Mouse (Mus musculus) stomach, embryonic 16.5 days (tissue): ENCODE measurements at regions not wholly inside any gene's neighbourhood (a gene's known extent, or its start where the extent isn't known, plus 50 kb on each side); places are given as distances from the start of the nearest gene placed in this dataset.

Experiments
- ATAC-seq: fragments of 200-750 bp; cut with Nextera tagmentation; 2 replicates; pipeline ENCODE4 v1.8.0; 2017; ENCODE audit warnings: moderate number of reproducible peaks, moderate TSS enrichment; ENCODE audit not compliant: insufficient read depth, low FRiP score
- H3K27ac ChIP-seq: fragments of 300-500 bp; sonication (generic); 2 replicates; pipeline ENCODE4 v1.5.1; 2014; ENCODE audit warnings: low read length
- H3K27me3 ChIP-seq: fragments of 300-500 bp; sonication (generic); 2 replicates; pipeline ENCODE4 v1.6.1; 2014; ENCODE audit warnings: low read length, control low read depth, mixed read lengths; ENCODE audit not compliant: control insufficient read depth, insufficient read depth
- H3K36me3 ChIP-seq: fragments of 300-500 bp; sonication (generic); 2 replicates; pipeline ENCODE4 v1.6.1; 2014; ENCODE audit warnings: low read length; ENCODE audit not compliant: control insufficient read depth, insufficient read depth
- H3K4me1 ChIP-seq: fragments of 300-500 bp; sonication (generic); 2 replicates; pipeline ENCODE4 v1.6.1; 2014; ENCODE audit warnings: low read length, control low read depth, mixed read lengths; ENCODE audit not compliant: control insufficient read depth, insufficient read depth
- H3K4me2 ChIP-seq: fragments of 300-500 bp; sonication (generic); 2 replicates; pipeline ENCODE4 v1.6.1; 2014; ENCODE audit warnings: low read depth, low read length, mixed read lengths
- H3K4me3 ChIP-seq: fragments of 300-500 bp; sonication (generic); replicated peaks from 2 replicates; pipeline ENCODE4 v1.5.1; 2014; ENCODE audit warnings: mild to moderate bottlenecking, low read length
- H3K9ac ChIP-seq: fragments of 300-500 bp; sonication (generic); 2 replicates; pipeline ENCODE4 v1.6.1; 2014; ENCODE audit warnings: low read length
- H3K9me3 ChIP-seq: fragments of 300-500 bp; sonication (generic); replicated peaks from 2 replicates; pipeline ENCODE4 v1.6.1; 2016; ENCODE audit warnings: low read length, control low read depth; ENCODE audit not compliant: control insufficient read depth
- WGBS: fragments of 180-500 bp; shearing (Covaris S2); extraction: QIAGEN DNeasy Blood & Tissue Kit; methylation state at CpG from one replicate; pipeline ENCODE4 v1.1.7; 2014; 5-methylcytosine and 5-hydroxymethylcytosine counted together

DNA sequence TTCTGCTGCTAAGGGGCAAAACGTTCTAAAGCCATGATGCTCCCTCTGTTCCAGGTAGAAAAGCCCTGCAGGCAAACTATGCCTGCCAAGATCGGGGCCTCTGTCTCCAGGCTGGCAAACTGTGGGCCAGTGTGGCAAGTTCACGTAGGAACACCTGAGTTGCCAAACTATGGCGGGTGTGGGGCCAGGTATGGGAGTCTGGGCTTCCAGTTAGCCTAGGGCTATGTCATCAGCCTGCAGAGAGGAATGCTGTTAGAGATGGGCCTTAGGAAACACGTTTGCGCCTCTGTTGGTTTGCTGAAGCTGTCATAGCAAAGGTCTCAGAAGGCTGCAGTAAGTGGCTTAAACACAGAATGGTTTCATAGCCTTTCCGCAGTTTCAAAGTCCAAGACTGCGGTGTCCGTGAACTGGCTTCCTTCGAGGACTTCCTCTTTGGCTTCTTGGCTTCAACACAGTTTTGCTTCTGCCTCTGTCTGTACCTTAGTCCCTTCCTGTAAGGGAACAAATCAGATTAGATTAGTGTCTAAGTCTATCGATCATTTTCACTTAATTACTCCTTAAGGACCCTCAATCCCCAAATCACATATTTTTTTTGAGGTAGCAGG, 110.1 kb downstream of the Snx18 start:
- no peak for ATAC-seq
- 74% methylated on average over 11 of the region's 11 CpGs for WGBS
- H3K36me3 ChIP-seq: no peaks in the 10 kb centered on the region
- no peak overlapping the region for H3K27ac ChIP-seq
- no peak overlapping the region for H3K4me3 ChIP-seq
- no peak overlapping the region for H3K9ac ChIP-seq
- no peak overlapping the region for H3K4me2 ChIP-seq
- no peaks in the 10 kb centered on the region for H3K9me3 ChIP-seq
- H3K4me1 ChIP-seq: peaks cover 8% of the 10 kb centered on the region; the same call in 1 of the 2 replicates
- H3K27me3 ChIP-seq: no peaks in the 10 kb centered on the region

DNA sequence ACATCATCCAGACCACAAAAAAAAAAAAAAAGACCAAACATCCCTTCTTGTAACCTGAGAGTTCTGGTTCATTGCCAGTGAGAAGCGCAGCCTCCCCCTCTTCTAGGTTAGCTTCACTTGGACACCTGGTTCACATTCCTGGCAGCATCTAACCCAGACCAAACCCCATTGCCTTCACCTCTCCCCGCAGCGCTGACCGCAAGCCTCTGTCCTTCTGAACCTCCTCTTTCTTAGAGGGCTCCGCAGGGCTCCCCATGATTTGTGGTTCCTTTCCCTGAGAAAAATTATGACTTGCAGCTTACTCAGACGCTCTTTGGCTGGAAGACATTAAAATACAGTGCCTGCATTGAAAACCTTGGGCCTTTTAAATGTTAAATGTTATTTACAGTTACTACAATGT, 115.8 kb downstream of the Snx18 start:
- H3K36me3 ChIP-seq: no peaks in the 10 kb centered on the region
- WGBS: 74% methylated on average over 6 of the region's 6 CpGs
- H3K9me3 ChIP-seq: no peaks in the 10 kb centered on the region
- no peak overlapping the region for H3K4me2 ChIP-seq
- ATAC-seq: no peak
- no peak overlapping the region for H3K4me3 ChIP-seq
- no peak overlapping the region for H3K27ac ChIP-seq
- no peaks in the 10 kb centered on the region for H3K4me1 ChIP-seq
- no peaks in the 10 kb centered on the region for H3K27me3 ChIP-seq
- H3K9ac ChIP-seq: no peak overlapping the region

DNA sequence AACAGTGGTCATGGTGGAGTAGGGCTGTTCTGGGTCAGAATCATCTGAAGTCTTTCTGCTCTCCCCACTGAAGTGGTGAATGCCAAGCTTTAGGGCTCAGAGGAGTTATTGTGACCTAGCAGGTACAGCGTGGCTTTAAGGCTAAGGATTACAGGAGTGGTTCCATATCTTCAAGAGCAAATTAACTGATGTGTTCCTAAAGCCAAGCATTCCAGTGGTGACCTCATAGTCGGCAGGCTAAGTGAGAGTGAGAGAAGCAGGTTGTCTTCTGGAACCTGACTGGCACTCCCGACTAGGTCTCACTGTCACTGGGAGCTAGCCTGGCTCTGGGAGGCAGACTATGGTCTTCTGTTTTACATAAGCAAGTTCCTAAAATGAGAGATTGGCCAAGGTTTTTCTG, 116.3 kb downstream of the Snx18 start:
- no peaks in the 10 kb centered on the region for H3K36me3 ChIP-seq
- no peaks in the 10 kb centered on the region for H3K27me3 ChIP-seq
- no peaks in the 10 kb centered on the region for H3K9me3 ChIP-seq
- WGBS: 59% methylated on average over 3 of the region's 3 CpGs
- H3K4me3 ChIP-seq: no peak overlapping the region
- no peaks in the 10 kb centered on the region for H3K4me1 ChIP-seq
- no peak overlapping the region for H3K9ac ChIP-seq
- H3K27ac ChIP-seq: no peak overlapping the region
- no peak for ATAC-seq
- H3K4me2 ChIP-seq: no peak overlapping the region

DNA sequence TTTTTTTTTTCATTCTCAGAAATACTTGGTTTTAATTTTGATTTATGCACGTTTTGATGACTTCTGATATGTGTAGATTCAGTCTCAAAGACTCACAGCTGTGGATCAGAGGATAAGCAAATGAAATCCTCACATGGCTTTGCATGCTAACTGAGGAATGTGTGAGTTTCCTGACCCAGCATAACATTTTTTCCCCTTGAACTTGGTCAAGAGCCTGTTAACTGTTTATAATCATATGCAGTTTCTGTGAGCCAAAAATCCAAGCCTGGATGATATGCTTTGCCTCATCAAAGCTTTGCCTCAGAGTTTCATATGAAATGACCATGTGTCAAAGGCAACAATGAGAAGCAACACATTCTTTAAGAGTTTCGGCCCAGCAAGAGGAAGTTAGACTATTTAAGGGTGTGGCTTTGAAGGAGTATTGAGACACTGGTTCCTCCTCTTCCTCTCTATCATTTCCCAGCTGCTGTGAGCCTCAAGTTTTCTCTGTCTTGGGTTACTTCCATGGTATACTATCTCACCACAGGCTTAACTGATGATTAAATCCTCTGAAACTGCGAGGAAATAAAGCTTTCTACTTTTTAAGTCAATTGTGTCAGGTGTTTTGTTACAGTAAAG, 117.9 kb downstream of the Snx18 start:
- Histone ChIP-seq H3K4me2 (no peak overlapping the region), H3K27ac (peak overlapping the region; percentile 49; the same call in 1 of the 2 replicates), H3K36me3 (no peaks in the 10 kb centered on the region), H3K27me3 (no peaks in the 10 kb centered on the region), H3K9me3 (no peaks in the 10 kb centered on the region), H3K9ac (no peak overlapping the region), H3K4me3 (no peak overlapping the region), H3K4me1 (no peaks in the 10 kb centered on the region)
- WGBS: 58% methylated on average over 3 of the region's 3 CpGs
- ATAC-seq: no peak

DNA sequence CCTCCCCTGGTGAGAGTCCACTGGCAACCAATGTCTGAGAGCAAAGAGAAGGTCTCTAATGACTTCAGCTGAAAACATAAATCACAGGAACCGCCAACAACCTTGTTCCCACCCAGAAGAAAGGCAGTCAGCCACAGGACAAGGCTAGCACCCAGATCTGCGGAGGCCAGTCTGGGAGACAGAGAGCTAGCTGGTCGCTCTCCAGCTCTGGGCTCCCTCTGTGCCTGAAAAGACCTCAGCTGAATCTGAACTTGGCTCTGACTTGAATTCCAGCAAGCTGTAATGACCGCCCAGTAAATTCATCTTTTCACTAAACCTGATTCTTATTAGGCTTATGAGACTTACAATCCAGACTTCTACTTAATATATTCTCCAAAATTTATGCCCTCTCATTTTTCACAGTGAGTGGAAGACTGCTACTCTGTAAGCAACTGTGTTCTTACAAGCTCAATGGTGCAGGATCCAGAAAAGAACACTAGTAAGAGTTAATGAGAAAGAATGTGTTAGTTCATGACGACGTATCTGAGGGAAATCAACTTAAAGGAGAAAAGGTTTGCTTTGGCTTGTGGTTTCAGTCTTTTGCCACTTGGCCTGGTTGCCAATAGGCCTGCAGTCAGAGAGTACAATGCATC, 119.2 kb downstream of the Snx18 start:
- H3K4me3 ChIP-seq: no peak overlapping the region
- H3K9ac ChIP-seq: no peak overlapping the region
- H3K27ac ChIP-seq: no peak overlapping the region; the same call in 1 of the 2 replicates
- 62% methylated on average over 6 of the region's 6 CpGs for WGBS
- H3K4me2 ChIP-seq: no peak overlapping the region
- H3K9me3 ChIP-seq: no peaks in the 10 kb centered on the region
- no peaks in the 10 kb centered on the region for H3K36me3 ChIP-seq
- no peaks in the 10 kb centered on the region for H3K27me3 ChIP-seq
- peak; percentile 42; the same call in 1 of the 2 replicates for ATAC-seq
- H3K4me1 ChIP-seq: peaks cover 3% of the 10 kb centered on the region

DNA sequence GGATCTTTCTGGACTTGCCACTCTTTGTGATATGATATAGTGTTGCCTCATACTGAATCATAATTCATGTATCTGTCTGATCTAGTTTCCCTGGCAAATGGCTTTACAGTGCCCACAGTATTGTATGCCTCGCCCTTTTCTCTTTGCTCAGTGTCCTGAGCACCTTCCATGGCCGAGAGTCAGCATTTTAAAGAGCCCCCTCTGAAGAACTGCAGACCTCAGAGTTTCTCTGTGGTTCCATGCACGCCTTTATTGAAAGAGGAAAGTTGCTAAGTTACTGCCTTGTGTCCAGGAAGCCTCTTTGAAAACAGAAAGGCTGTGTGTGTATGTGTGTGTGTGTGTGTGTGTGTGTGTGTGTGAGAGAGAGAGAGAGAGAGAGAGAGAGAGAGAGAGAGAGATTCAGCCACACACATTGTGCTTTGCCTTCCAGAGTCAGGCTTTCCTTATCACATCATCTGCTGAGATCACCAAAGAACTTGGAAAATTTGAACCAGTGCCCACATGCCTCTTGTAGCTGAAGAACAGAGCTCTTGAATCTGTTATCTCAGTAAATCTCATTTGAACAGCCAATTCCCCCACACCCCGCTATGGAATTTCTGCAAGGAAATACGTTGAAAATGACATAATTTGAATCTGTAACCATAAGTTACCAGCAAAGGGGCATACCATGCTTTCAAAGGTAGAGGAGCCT, 122.6 kb downstream of the Snx18 start:
- ATAC-seq: no peak
- no peaks in the 10 kb centered on the region for H3K36me3 ChIP-seq
- H3K4me3 ChIP-seq: no peak overlapping the region
- no peak overlapping the region for H3K27ac ChIP-seq
- no peak overlapping the region for H3K9ac ChIP-seq
- H3K4me1 ChIP-seq: peaks cover 3% of the 10 kb centered on the region
- H3K27me3 ChIP-seq: no peaks in the 10 kb centered on the region
- 47% methylated on average over 5 of the region's 5 CpGs for WGBS
- H3K9me3 ChIP-seq: no peaks in the 10 kb centered on the region
- H3K4me2 ChIP-seq: no peak overlapping the region

DNA sequence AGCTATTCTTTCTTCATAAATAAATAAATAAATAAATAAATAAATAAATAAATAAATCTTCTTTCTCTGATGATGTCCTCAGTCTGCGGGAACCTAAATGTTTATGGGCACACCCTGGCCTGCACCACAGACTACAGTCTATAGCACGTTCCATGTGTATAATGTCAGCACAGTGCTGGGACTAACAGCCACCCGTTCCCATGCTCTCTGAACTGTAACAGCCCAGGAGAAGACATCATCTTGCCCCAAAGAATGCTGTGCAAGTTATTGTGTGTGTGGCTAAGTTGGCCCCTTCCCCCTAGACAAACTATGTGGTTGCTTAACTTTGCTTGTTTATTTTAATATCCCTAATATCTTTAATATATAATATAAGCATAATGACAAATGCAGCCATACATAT, 123.2 kb downstream of the Snx18 start:
- 75% methylated on average over 3 of the region's 3 CpGs for WGBS
- ATAC-seq: no peak
- Histone ChIP-seq H3K9ac (no peak overlapping the region), H3K9me3 (no peaks in the 10 kb centered on the region), H3K27ac (no peak overlapping the region), H3K4me2 (no peak overlapping the region), H3K27me3 (no peaks in the 10 kb centered on the region), H3K4me1 (peaks cover 8% of the 10 kb centered on the region), H3K36me3 (no peaks in the 10 kb centered on the region), H3K4me3 (no peak overlapping the region)

DNA sequence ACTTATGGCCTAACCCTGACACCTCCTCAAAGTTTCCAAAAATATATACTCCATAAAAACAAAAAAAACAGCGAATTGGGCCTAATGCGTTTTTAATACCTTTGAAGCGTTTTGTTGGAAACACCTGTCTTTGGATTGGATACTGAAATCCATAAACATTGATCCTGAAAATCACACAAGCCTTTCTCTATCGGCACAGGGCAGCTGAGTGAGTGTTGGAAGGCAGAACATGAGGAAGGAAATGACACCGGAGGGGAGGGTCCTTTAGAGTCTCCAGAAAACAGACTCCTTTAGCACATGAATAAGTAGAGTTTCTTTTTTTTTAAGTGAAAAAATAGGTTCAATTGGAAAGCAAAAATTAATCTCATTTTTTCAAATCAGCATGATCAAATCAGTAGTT, 123.7 kb downstream of the Snx18 start:
- no peaks in the 10 kb centered on the region for H3K36me3 ChIP-seq
- peaks cover 9% of the 10 kb centered on the region for H3K4me1 ChIP-seq
- no peak overlapping the region for H3K27ac ChIP-seq
- no peak overlapping the region for H3K4me2 ChIP-seq
- H3K4me3 ChIP-seq: no peak overlapping the region
- H3K9me3 ChIP-seq: no peaks in the 10 kb centered on the region
- H3K9ac ChIP-seq: no peak overlapping the region
- ATAC-seq: no peak
- no peaks in the 10 kb centered on the region for H3K27me3 ChIP-seq
- WGBS: 71% methylated on average over 5 of the region's 5 CpGs
